Mouse (Mus musculus): ENCODE measurements around the gene Rnf126. TPM values are rescaled to one million over a fixed set of nuclear protein-coding genes. Genes with fewer than 3 reads are reported as not detected.
"Not testable (repeated sequence)": the region's sequence is repeated elsewhere in the genome, so short reads cannot be mapped to it uniquely, and the experiment has no call there.

Gene Rnf126
- polyA plus RNA-seq, 1 experiment, result 49.6 TPM

DNA sequence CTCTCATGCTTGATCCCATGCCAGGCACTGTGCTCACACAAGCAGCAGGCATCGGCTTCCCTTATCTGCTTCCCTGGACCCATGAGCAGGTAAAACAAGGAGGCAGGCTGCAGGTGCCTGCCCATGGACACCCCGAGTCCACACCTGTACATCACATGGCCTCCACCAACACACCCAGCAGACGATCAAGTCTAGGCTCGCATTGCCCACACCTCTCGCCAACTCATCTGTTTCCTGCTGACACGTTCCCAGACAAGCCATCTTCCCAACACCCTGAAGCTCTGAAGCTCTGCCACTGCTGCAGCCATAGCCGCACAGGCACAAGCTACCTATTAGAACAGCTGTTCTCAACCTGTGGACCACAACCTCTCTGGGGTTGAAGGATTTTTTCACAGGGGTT is 2.5 kb downstream of the Rnf126 start:
- H3K36me3 ChIP-seq (ENCODE audit: control insufficient read depth, insufficient read depth, low read length, poor library complexity, severe bottlenecking), result peaks cover 13% of the 10 kb centered on the region
- H3K4me3 ChIP-seq (ENCODE audit: low read depth, low read length), result no peak overlapping the region
- peaks cover 3% of the 10 kb centered on the region for H3K4me1 ChIP-seq (ENCODE audit: control insufficient read depth, insufficient read depth, low read length)
- TF ChIP-seq EP300 (IDR thresholded peaks at IDR 0.05; ENCODE audit: insufficient read depth, low read depth, low read length), result no peak
- TF ChIP-seq CTCF (IDR thresholded peaks at IDR 0.05; ENCODE audit: low read depth, low read length), result no peak
- no peak for TF ChIP-seq POLR2A (IDR thresholded peaks at IDR 0.05; ENCODE audit: insufficient read depth, low read length)
- H3K27me3 ChIP-seq (ENCODE audit: control insufficient read depth, insufficient read depth, low read length, poor library complexity, severe bottlenecking), result no peaks in the 10 kb centered on the region
- H3K27ac ChIP-seq (ENCODE audit: insufficient read depth, low read length), result no peak overlapping the region
- no peak overlapping the region for H3K9ac ChIP-seq (ENCODE audit: low read depth, poor library complexity, severe bottlenecking)
- no peaks in the 10 kb centered on the region for H3K9me3 ChIP-seq (replicated peaks; ENCODE audit: control insufficient read depth, insufficient read depth, low read length, poor library complexity, severe bottlenecking)

GRCm38 (mm10) chr10:79762875-79763274 is 3.9 kb downstream of the Rnf126 start:
- TF ChIP-seq EP300 (IDR thresholded peaks at IDR 0.05; ENCODE audit: insufficient read depth, low read depth, low read length), result no peak
- TF ChIP-seq POLR2A (IDR thresholded peaks at IDR 0.05; ENCODE audit: insufficient read depth, low read length), result no peak
- no peak for TF ChIP-seq CTCF (IDR thresholded peaks at IDR 0.05; ENCODE audit: low read depth, low read length)
- Histone ChIP-seq H3K27me3 (ENCODE audit: control insufficient read depth, insufficient read depth, low read length, poor library complexity, severe bottlenecking) (no peaks in the 10 kb centered on the region), H3K27ac (ENCODE audit: insufficient read depth, low read length) (no peak overlapping the region), H3K4me3 (ENCODE audit: low read depth, low read length) (no peak overlapping the region), H3K9me3 (replicated peaks; ENCODE audit: control insufficient read depth, insufficient read depth, low read length, poor library complexity, severe bottlenecking) (no peaks in the 10 kb centered on the region), H3K4me1 (ENCODE audit: control insufficient read depth, insufficient read depth, low read length) (peaks cover 3% of the 10 kb centered on the region), H3K9ac (ENCODE audit: low read depth, poor library complexity, severe bottlenecking) (no peak overlapping the region), H3K36me3 (ENCODE audit: control insufficient read depth, insufficient read depth, low read length, poor library complexity, severe bottlenecking) (peaks cover 13% of the 10 kb centered on the region)

GRCm38 (mm10) chr10:79760603-79761143 is 6.1 kb downstream of the Rnf126 start:
- no peak overlapping the region for H3K4me3 ChIP-seq (ENCODE audit: low read depth, low read length)
- H3K36me3 ChIP-seq (ENCODE audit: control insufficient read depth, insufficient read depth, low read length, poor library complexity, severe bottlenecking), result peaks cover 13% of the 10 kb centered on the region
- H3K4me1 ChIP-seq (ENCODE audit: control insufficient read depth, insufficient read depth, low read length), result peaks cover 3% of the 10 kb centered on the region
- H3K9ac ChIP-seq (ENCODE audit: low read depth, poor library complexity, severe bottlenecking), result no peak overlapping the region
- no peaks in the 10 kb centered on the region for H3K9me3 ChIP-seq (replicated peaks; ENCODE audit: control insufficient read depth, insufficient read depth, low read length, poor library complexity, severe bottlenecking)
- no peak overlapping the region for H3K27ac ChIP-seq (ENCODE audit: insufficient read depth, low read length)
- TF ChIP-seq CTCF (IDR thresholded peaks at IDR 0.05; ENCODE audit: low read depth, low read length), result no peak
- TF ChIP-seq EP300 (IDR thresholded peaks at IDR 0.05; ENCODE audit: insufficient read depth, low read depth, low read length), result no peak
- no peak for TF ChIP-seq POLR2A (IDR thresholded peaks at IDR 0.05; ENCODE audit: insufficient read depth, low read length)
- H3K27me3 ChIP-seq (ENCODE audit: control insufficient read depth, insufficient read depth, low read length, poor library complexity, severe bottlenecking), result no peaks in the 10 kb centered on the region

GRCm38 (mm10) chr10:79759675-79760074 is 7.1 kb downstream of the Rnf126 start:
- not testable (repeated sequence) for H3K27me3 ChIP-seq (ENCODE audit: control insufficient read depth, insufficient read depth, low read length, poor library complexity, severe bottlenecking); H3K27ac ChIP-seq (ENCODE audit: insufficient read depth, low read length); H3K9me3 ChIP-seq (replicated peaks; ENCODE audit: control insufficient read depth, insufficient read depth, low read length, poor library complexity, severe bottlenecking); H3K4me1 ChIP-seq (ENCODE audit: control insufficient read depth, insufficient read depth, low read length); H3K4me3 ChIP-seq (ENCODE audit: low read depth, low read length); H3K9ac ChIP-seq (ENCODE audit: low read depth, poor library complexity, severe bottlenecking)
- H3K36me3 ChIP-seq (ENCODE audit: control insufficient read depth, insufficient read depth, low read length, poor library complexity, severe bottlenecking), result peaks cover 13% of the 10 kb centered on the region

DNA sequence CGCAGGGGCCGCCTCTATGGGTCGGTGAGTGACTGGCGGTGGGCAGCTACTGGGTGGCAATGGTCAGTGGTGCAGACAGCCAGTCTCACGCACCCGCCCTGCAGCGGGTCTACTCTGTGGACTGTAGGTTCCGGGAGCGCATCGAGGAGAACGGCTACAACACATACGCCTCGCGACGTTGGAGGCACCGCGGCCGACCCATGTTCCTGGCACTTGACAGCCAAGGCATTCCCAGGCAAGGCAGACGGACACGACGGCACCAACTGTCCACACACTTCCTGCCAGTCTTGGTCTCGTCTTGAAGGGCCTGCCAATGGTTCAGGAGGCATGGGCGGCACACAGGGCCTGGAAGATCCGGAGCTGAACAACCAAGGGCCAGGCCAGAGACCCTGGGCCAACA is 10.1 kb downstream of the Rnf126 start:
- Histone ChIP-seq H3K4me3 (ENCODE audit: low read depth, low read length) (peak overlapping the region; percentile 22), H3K4me1 (ENCODE audit: control insufficient read depth, insufficient read depth, low read length) (no peaks in the 10 kb centered on the region), H3K9ac (ENCODE audit: low read depth, poor library complexity, severe bottlenecking) (no peak overlapping the region), H3K27me3 (ENCODE audit: control insufficient read depth, insufficient read depth, low read length, poor library complexity, severe bottlenecking) (no peaks in the 10 kb centered on the region), H3K27ac (ENCODE audit: insufficient read depth, low read length) (no peak overlapping the region), H3K9me3 (replicated peaks; ENCODE audit: control insufficient read depth, insufficient read depth, low read length, poor library complexity, severe bottlenecking) (no peaks in the 10 kb centered on the region), H3K36me3 (ENCODE audit: control insufficient read depth, insufficient read depth, low read length, poor library complexity, severe bottlenecking) (peaks cover 10% of the 10 kb centered on the region)
- TF ChIP-seq CTCF (IDR thresholded peaks at IDR 0.05; ENCODE audit: low read depth, low read length) (no peak), POLR2A (IDR thresholded peaks at IDR 0.05; ENCODE audit: insufficient read depth, low read length) (no peak), EP300 (IDR thresholded peaks at IDR 0.05; ENCODE audit: insufficient read depth, low read depth, low read length) (no peak)

DNA sequence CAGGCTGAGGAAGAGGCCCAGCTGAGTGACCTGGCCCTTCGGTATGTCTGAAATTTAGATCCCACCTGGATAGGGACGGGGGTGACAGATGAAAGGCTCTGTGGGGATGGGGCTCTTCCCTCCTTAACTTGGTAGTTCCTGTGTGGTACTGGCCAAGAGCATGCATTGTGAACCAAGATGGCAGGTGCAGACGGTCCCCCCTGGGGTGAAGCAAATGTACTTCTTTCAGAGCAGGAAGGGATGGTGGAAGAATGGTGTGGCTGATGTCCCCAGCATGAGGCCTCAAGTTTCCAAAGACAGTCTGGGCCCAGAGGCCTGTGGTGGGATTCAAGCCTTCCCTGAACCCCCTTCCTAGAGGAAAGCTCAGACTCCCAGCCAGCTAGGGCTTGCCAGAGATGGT is 10.9 kb downstream of the Rnf126 start:
- H3K9ac ChIP-seq (ENCODE audit: low read depth, poor library complexity, severe bottlenecking), result no peak overlapping the region
- H3K27ac ChIP-seq (ENCODE audit: insufficient read depth, low read length), result no peak overlapping the region
- no peaks in the 10 kb centered on the region for H3K9me3 ChIP-seq (replicated peaks; ENCODE audit: control insufficient read depth, insufficient read depth, low read length, poor library complexity, severe bottlenecking)
- H3K36me3 ChIP-seq (ENCODE audit: control insufficient read depth, insufficient read depth, low read length, poor library complexity, severe bottlenecking), result peaks cover 5% of the 10 kb centered on the region; the same call in 1 of the 2 replicates
- H3K4me3 ChIP-seq (ENCODE audit: low read depth, low read length), result no peak overlapping the region
- H3K4me1 ChIP-seq (ENCODE audit: control insufficient read depth, insufficient read depth, low read length), result no peaks in the 10 kb centered on the region
- no peaks in the 10 kb centered on the region for H3K27me3 ChIP-seq (ENCODE audit: control insufficient read depth, insufficient read depth, low read length, poor library complexity, severe bottlenecking)
- no peak for TF ChIP-seq EP300 (IDR thresholded peaks at IDR 0.05; ENCODE audit: insufficient read depth, low read depth, low read length)
- TF ChIP-seq CTCF (IDR thresholded peaks at IDR 0.05; ENCODE audit: low read depth, low read length), result no peak
- TF ChIP-seq POLR2A (IDR thresholded peaks at IDR 0.05; ENCODE audit: insufficient read depth, low read length), result no peak
